Mouse (Mus musculus) ES-Bruce4 (cell line): ENCODE measurements around the gene Nfyc. TPM values are rescaled to one million over a fixed set of nuclear protein-coding genes. Genes with fewer than 3 reads are reported as not detected.

Experiments used
- H3K27ac ChIP-seq: 2 replicates; pipeline ENCODE4 v1.5.1; 2012; ENCODE audit warnings: low read length, inconsistent platforms; ENCODE audit not compliant: insufficient read depth
- H3K27me3 ChIP-seq: 2 replicates; pipeline ENCODE4 v1.6.1; 2012; ENCODE audit warnings: mild to moderate bottlenecking, low read length, inconsistent platforms; ENCODE audit not compliant: control insufficient read depth, poor library complexity, insufficient read depth, severe bottlenecking
- H3K36me3 ChIP-seq: 2 replicates; pipeline ENCODE4 v1.6.1; 2012; ENCODE audit warnings: inconsistent platforms, mild to moderate bottlenecking, low read length, moderate library complexity; ENCODE audit not compliant: control insufficient read depth, poor library complexity, insufficient read depth, severe bottlenecking
- H3K4me1 ChIP-seq: one replicate; pipeline ENCODE4 v1.8.1; 2011; ENCODE audit warnings: low read length; ENCODE audit not compliant: control insufficient read depth, insufficient read depth
- H3K4me3 ChIP-seq: 2 replicates; pipeline ENCODE4 v1.5.1; 2011; ENCODE audit warnings: low read depth, mild to moderate bottlenecking, low read length
- H3K9ac ChIP-seq: 2 replicates; pipeline ENCODE4 v1.6.1; 2012; ENCODE audit warnings: low read depth, mild to moderate bottlenecking, inconsistent platforms; ENCODE audit not compliant: poor library complexity, severe bottlenecking
- H3K9me3 ChIP-seq: replicated peaks from 2 replicates; pipeline ENCODE4 v1.6.1; 2012; ENCODE audit warnings: mild to moderate bottlenecking, low read length, inconsistent platforms; ENCODE audit not compliant: control insufficient read depth, poor library complexity, insufficient read depth, severe bottlenecking
- CTCF ChIP-seq: IDR thresholded peaks from one replicate; pipeline ENCODE4 v1.8.1; 2011; ENCODE audit warnings: low read depth, low read length
- EP300 ChIP-seq: IDR thresholded peaks from 2 replicates; pipeline ENCODE4 v1.6.1; 2011; ENCODE audit warnings: low read depth, low read length; ENCODE audit not compliant: insufficient read depth
- POLR2A ChIP-seq: IDR thresholded peaks from one replicate; pipeline ENCODE4 v1.8.1; 2011; ENCODE audit warnings: low read length; ENCODE audit not compliant: insufficient read depth
- polyA plus RNA-seq: library from polyadenylated mRNA; stranded (reverse); fragments of >200 nt; gene quantifications from 2 replicates; pipeline ENCODE4 v1.2.4, GENCODE M21; 2011; ENCODE audit warnings: low read depth; ENCODE audit not compliant: missing spikeins, insufficient read depth, insufficient read length

Gene Nfyc
- polyA plus RNA-seq, 1 experiment = 40.1 TPM

- H3K9me3 ChIP-seq = no peaks in the 10 kb centered on the region
- H3K36me3 ChIP-seq = no peaks in the 10 kb centered on the region
- peak; percentile 35 for TF ChIP-seq POLR2A
- no peak for TF ChIP-seq EP300
- no peaks in the 10 kb centered on the region for H3K27me3 ChIP-seq
- H3K9ac ChIP-seq = peak within 1 kb of the TSS; percentile 65
- H3K4me3 ChIP-seq = peak within 1 kb of the TSS; percentile 72
- H3K27ac ChIP-seq = no peak within 1 kb of the TSS
- H3K4me1 ChIP-seq = no peaks in the 10 kb centered on the region
These were observed 23.4 kb upstream of the Nfyc start, which contains the start of gene Rims3 for GRCm38 (mm10) chr4:120854588-120855319. Rims3 (plus strand) TSS chr4:120854816.

- H3K4me1 ChIP-seq = no peaks in the 10 kb centered on the region
- no peaks in the 10 kb centered on the region for H3K27me3 ChIP-seq
- H3K9ac ChIP-seq = no peak overlapping the region
- no peaks in the 10 kb centered on the region for H3K9me3 ChIP-seq
- H3K4me3 ChIP-seq = no peak overlapping the region
- no peak overlapping the region for H3K27ac ChIP-seq
- TF ChIP-seq CTCF (peak; percentile 81), EP300 (no peak)
- no peaks in the 10 kb centered on the region for H3K36me3 ChIP-seq
These were observed 19.6 kb upstream of the Nfyc start for GRCm38 (mm10) chr4:120850946-120851345.

GRCm38 (mm10) chr4:120849451-120849850, 18.1 kb upstream of the Nfyc start:
- Histone ChIP-seq H3K27ac (no peak overlapping the region), H3K36me3 (no peaks in the 10 kb centered on the region), H3K9ac (no peak overlapping the region), H3K4me1 (no peaks in the 10 kb centered on the region), H3K27me3 (no peaks in the 10 kb centered on the region), H3K9me3 (no peaks in the 10 kb centered on the region), H3K4me3 (no peak overlapping the region)
- TF ChIP-seq EP300 (no peak), POLR2A (no peak), CTCF (no peak)

- Histone ChIP-seq H3K9ac (no peak overlapping the region), H3K4me3 (no peak overlapping the region), H3K36me3 (no peaks in the 10 kb centered on the region), H3K27ac (no peak overlapping the region), H3K27me3 (no peaks in the 10 kb centered on the region), H3K9me3 (no peaks in the 10 kb centered on the region), H3K4me1 (no peaks in the 10 kb centered on the region)
- TF ChIP-seq CTCF = no peak
- no peak for TF ChIP-seq POLR2A
- TF ChIP-seq EP300 = no peak
These were observed 17.5 kb upstream of the Nfyc start for GRCm38 (mm10) chr4:120848909-120849308.

DNA sequence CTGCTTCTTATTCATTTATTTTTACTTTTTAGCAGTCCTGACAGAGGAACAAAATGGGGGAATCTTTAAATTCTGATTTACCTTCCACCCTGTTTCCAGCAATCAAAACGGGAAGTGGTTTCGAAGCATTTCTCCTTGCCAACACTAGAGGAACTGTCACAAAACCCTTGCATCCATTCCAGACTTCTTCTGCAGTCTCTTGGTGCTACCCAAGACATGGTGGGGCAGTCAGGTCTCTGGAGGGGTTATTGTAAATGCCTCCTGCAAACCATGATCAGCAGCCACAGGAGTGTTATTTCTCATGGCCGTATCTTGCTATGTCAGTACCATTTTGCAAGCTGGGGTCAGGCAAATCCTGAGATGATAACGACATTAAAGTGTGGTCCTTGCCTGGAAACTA, 13.7 kb upstream of the Nfyc start:
- H3K27me3 ChIP-seq = no peaks in the 10 kb centered on the region

DNA sequence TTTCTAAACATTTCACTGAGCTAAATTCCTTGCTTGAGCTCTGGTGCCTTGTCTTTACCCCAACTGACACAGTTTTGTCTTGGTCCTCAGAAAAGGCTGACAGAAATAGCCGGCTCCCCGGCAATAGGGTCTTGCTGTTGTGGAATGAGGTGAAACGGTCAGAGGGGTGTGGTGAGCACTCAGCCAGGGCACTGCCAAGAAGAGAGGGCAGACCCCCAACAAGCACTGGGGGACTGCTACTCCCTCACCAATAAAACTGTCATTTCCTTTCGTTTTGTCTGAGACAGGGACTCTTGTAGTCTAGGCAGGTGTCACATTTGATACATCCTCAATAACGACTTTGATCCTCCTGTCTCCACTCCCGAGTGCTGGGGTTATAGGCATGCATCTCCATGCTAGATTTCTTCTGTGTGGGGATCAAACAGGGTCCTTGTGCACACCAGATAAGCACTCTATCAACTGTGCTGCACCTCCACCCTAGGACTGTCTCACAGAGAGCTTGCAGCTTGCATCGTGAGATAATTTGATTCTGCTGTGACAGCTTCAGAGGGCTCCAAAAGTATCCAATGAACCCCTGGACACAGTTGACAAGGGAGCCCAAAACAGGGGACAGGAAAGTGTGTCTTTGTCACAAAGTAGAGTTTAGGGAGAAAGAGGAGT, 13.2 kb upstream of the Nfyc start:
- no peak overlapping the region for H3K9ac ChIP-seq
- TF ChIP-seq POLR2A (no peak), CTCF (no peak), EP300 (no peak)
- H3K4me1 ChIP-seq = no peaks in the 10 kb centered on the region
- H3K9me3 ChIP-seq = no peaks in the 10 kb centered on the region
- no peak overlapping the region for H3K4me3 ChIP-seq
- no peaks in the 10 kb centered on the region for H3K27me3 ChIP-seq
- H3K36me3 ChIP-seq = no peaks in the 10 kb centered on the region
- no peak overlapping the region for H3K27ac ChIP-seq

More for the DNA sequence above, 13.7 kb upstream of the Nfyc start:
- no peak overlapping the region for H3K4me3 ChIP-seq
- no peak overlapping the region for H3K9ac ChIP-seq
- no peaks in the 10 kb centered on the region for H3K9me3 ChIP-seq
- TF ChIP-seq POLR2A (no peak), CTCF (no peak), EP300 (no peak)
- no peak overlapping the region for H3K27ac ChIP-seq
- no peaks in the 10 kb centered on the region for H3K36me3 ChIP-seq
- no peaks in the 10 kb centered on the region for H3K4me1 ChIP-seq
